Mouse (Mus musculus) frontal cortex, adult (tissue): Measurements from ENCODE around the gene Gm6502.
"Not testable (repeated sequence)": the region's sequence is repeated elsewhere in the genome, so short reads cannot be mapped to it uniquely, and the experiment has no call there.

Experiments used
- ATAC-seq: cut with Nextera tagmentation; 2 replicates; pipeline ENCODE4 v1.9.2; 2017; ENCODE audit warnings: mild to moderate bottlenecking, moderate library complexity, mixed read lengths; ENCODE audit not compliant: low TSS enrichment

Gene Gm6502

DNA sequence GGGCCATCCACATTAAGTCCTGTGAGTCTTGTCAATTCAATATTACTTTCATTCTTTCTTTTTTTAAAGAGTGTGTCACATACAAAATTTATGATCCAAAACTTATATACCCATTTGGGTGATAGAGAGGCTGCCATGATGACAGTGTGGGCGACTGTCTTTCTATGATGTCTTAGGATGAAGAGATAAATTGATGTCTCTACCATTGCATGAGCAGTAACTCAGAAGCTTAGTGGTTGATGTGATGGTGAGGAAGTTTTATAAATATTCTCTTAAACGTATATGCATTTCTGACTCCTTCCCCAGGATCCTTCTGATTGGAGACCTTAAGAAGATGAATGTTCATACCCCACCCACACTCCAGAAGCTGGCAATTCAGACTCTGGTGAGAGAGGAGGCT, at the start of gene Gm6502:
Gene Gm6502 (plus strand): TSS at position 301 of the 400 bp plus-strand sequence.
- not testable (repeated sequence) for ATAC-seq

DNA sequence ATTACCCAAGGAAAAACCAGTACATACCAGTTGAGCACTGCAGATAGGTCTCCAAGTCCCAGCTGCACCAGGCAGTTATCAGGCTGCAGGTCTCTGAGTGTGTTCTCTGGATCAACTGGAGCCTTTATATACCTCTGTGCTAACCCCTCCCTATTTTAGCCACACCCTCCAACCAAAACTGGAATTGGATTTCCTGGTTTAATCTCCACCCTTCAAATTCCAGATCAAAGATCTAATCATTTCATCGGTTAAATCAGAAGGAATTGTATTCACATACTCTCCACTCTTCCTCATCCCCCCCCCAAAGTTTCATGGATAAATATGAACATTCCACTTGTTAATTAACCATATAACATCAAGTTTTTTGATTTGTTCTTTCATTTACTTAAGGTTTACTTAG, 7.5 kb upstream of the Gm6502 start, which contains the start of gene A430089I19Rik:
Gene A430089I19Rik (minus strand): TSS at position 101 of the 400 bp plus-strand sequence.
- not testable (repeated sequence) for ATAC-seq

DNA sequence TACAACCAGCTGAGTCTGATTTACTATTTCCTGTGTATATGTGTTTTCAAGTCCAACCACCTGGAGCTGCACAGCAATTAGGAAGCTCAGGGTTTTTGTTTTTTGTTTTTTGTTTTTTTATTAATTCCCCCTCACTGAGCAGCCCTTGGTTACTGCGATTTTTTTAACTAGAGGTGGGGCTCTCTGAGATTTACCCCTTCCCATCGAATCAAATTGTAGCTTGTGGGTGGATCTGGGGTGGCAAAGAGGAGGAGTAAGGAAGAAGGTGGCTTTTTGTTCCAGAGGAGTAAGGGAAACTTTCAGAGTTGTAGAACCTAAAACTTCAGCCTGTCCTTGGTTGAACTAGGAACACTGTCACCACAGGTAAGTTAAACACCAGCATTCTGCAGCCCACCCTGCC, 25.2 kb downstream of the Gm6502 start, which contains the start of gene AA792892:
Gene AA792892 (plus strand): TSS at position 301 of the 400 bp plus-strand sequence.
- ATAC-seq: not testable (repeated sequence)
